Mouse (Mus musculus): ENCODE data around the gene Adamts15. TPM values are rescaled to one million over a fixed set of nuclear protein-coding genes. Genes with fewer than 3 reads are reported as not detected.
A peak's percentile ranks its signal among the peaks of the same experiment; 100 is the strongest.

Adamts15 gene
- total RNA-seq, 2 experiments from 2014 or later = 1.7 TPM

DNA sequence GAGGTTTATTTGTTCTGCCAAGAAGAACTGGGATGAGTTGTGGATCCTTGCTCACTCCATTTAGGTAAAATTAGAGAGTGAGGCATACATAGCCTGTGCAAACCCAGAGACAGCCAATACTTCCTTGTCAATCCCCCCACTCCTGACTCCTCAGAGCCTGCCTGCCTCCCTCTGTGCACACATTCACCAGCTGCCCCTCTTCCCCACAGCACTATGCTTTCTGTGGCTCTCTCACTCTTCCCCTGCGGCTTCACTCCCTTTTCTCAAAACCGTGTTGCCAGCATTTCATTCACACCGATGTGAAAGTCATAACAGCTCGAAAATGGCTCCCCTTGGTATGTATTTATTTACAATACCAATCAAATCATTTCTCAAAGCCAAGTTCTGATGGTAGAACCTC lies 10.1 kb upstream of the Adamts15 start:
- no peak for DNase-seq
- intact Hi-C loops (cut with DNase I) = loop anchor here (10.0 kb wide), 2 partner anchors 198 to 368 kb away; no protein-coding TSS in a partner anchor

DNA sequence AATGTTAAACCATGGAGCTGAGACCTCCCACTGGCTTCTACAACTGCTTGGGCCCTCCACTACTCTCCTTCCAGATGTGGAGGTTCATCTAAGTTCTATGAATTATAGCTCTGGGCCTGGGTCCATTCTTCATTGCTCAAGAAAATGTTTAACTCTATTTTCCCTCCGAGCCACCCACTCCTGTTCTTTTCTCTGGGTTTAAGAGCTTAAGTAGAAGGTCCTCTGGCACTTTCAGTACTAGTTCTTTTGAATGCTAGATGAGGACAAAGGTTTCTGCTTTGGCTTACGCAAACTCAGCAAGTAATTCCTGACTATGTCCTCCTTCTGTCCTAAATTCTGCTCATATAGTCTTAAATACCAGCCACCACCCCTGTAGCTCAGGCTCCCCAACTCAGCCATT lies 6.5 kb upstream of the Adamts15 start:
- intact Hi-C loops (cut with DNase I) = no loop called here
- DNase-seq = no peak

DNA sequence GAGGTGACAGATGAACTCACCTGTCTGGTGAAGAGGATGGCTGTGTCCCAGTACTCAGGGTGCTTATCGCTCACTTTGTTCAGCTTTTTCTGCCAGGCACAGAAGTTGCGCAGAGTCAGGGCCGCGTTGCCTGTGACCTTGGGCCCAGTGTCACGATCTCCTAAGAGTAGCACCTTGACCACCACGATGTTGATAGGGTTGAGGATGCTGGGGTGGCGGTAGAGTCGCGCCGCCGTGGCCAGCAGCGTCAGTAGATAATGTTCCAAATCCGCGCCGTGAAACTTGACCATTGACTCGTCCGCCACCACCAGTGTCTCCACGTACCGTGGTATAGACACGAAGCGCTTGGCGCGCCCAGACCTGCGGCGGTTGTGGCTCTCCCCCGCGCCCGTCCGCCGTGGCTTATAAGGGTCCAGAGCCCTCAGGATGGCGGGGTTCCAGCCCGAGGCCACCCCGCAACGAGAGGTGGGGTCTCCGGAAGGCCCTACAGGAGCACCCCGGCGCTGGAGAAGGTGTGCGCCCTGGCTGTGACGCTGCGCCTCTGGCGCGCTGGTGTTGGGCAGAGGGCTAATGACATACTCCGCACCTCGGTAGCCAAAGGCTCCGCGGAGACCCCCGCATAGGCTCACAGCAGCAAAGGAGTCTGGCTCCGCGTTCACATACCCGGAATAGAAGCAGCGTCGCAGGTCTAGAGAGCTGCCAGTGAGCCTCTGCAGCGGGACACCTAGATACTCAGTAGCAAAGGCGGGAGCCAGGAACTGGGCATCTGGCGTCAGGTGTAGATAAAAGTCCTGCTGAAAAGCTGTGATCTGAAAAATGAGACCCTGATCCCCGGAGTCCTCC lies 770 bp downstream of the Adamts15 start:
- intact Hi-C loops (cut with DNase I) = no loop called here
- DNase-seq = no peak

DNA sequence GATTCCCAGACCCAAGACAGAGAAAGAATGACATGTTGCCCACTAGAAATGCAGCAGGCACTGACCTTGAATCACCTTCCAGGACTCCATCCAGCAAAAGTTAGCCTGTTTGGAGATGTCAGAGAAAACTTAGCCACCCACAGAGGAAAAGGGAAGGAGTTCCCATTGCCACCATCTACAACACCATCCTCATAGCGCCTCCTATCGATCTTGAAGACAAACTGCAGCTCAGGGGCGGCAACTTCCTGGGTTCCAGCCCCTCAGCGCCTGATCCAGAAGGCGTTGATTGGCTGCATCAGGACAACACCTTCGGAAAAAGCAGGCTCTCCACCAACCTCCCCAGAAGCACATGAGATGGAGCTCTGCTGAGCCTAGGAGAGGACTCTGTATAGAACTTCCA lies 1.5 kb downstream of the Adamts15 start:
- intact Hi-C loops (cut with DNase I) = no loop called here

DNA sequence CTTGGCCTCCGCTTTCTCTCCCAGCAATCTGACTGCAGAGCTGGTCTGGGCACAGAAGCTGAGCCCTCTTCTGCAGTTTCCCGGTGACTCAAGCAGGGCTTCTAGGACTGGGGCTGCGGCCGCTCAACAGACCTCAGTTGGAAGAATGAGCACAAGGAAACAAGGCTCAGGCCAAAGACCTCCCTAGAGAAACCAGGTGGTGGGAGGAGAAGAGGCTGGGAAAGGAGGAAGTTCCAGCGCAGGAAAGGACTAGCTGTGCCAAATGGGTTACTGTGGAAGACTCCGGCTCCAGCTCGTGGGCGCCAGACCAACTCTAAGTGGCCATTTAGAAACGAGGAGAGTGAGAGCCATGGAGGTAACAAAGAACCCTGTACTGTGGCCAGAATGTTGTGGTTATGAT lies 2.6 kb downstream of the Adamts15 start:
- DNase-seq = peak; percentile 49 to 52
- intact Hi-C loops (cut with DNase I) = no loop called here

More for the DNA sequence above, 1.5 kb downstream of the Adamts15 start:
- peak; percentile 46 to 62 for DNase-seq

DNA sequence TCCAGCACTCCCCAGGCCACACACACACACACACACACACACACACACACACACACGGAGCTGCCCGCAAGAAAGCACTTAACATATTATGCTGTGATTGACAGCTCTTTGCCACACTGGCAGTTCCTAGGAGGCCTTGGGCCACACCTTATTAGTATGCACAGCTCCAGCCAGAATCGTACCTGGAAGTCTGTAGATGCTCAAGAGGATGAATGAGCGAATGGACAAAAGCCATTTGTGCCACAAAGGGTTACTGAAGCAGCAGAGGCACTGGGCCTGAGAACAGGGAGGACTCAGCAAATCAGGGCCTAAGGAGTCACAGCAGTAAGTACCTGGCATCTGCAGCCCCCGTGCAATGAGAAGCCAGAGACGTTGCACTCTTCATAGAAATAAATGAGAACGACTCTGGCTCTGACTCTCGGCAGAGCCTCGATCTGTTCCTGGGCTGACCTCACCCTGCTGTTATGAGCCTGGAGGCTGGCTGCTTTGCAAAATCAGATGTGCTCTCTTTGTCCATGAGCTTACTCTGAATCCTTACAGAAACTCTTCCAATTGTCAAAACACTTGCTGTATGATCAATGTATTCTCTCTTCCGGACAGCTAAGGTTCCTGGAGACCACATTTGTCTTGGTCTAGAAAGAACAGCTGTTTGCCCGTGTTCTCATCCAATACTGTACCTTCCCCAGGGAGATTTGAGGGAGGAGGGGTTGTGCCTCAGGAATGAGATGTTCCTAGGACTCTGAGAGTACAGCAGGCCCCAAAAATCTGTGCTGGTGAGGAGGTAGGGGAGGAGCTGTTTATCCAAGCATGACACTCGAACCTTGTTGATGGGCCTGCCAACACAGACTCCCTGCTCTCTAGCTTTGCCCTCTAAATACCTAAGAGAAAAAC lies 3.5 kb downstream of the Adamts15 start:
- DNase-seq = peak in 1 of 2 experiments; percentile 21
- intact Hi-C loops (cut with DNase I) = no loop called here

DNA sequence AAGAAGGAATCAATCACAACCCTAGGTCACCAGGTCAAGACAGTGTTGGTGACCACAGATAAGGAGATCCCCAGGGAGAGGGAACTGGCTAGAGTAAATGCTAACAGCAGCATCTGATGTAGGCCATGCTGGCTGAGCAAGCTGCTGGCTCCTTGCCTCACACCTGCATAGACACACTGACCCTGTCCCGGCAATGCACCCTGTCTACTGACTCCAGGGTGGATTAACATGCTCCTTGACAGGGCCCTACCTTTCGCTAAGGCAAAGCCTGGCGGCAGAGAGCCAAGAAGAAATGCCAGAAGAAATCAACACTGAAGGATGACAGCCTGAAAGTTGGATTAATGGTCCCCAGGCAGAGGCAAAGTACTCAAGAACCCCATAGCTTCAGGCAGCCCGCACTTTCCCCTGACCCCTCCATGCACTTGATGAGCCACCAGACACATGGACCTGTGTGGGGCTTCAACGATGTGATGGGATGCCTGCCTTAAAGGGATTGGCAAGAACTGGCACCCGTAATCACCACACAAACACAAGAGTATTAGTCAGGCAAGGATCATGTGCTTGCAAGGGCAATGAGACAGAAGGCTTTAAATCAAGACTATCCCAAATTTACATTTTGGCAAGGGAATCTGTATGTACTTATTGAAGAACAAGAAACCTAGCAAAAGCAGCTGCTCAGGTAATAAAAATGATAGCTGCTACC lies 5.8 kb downstream of the Adamts15 start:
- DNase-seq = no peak
- intact Hi-C loops (cut with DNase I) = no loop called here

DNA sequence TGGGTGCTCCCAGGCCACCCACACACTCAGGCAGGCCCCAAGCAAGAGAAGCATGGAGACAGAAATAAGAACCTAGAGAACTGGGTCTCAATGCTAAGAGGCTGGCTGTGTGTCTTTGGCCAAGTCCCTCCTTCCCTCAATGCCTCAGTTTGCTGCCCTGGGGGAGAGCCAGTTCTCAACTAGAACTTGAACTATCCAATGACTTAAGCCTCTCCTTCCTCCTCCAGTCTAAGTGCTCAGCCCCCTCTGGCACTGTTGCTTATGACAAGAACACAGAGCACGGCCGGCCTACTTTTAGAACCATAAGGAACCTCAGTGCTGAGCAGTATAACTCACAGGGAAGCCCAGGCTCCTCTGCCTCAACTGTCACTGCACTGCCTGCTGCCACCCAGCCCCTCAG lies 8.0 kb downstream of the Adamts15 start:
- intact Hi-C loops (cut with DNase I) = no loop called here
- no peak for DNase-seq

DNA sequence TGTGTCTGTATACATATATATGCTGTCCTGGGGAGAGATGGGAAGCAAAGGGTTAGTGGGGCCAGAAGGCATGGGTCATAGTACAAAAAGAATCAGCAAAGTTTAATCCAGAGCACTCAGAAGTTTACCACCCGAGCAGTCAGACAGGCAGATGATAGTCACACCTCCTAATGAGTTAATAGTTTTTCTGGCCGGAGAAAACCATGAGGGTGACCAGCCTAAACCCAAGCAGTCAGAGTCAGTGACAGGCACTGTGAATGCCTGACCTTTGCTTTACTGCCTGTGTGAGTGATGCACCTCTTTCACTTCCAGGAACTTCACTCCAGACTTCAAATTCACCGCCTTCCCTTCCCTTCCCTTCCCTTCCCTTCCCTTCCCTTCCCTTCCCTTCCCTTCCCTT lies 8.8 kb downstream of the Adamts15 start:
- intact Hi-C loops (cut with DNase I) = no loop called here
- no peak for DNase-seq

DNA sequence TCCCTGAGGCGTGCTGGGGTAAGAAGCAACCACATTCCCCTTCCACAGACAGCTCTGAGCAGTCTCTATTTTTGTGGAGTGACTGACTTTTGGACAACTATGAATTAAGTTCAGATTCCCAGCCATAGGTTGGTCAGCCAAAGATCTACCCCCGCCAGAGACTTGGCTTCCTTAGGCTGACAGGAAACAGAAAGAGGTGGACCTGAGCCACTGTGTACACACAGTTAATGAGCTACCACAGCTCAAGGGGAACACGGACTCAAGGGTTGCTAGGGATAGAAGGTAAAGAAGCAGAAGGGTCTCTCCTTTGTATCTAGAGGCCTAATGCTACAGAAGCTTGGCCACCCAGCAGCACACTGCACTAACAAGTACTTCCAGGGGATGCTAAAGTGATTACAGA lies 10.1 kb downstream of the Adamts15 start:
- no peak for DNase-seq
- intact Hi-C loops (cut with DNase I) = no loop called here

DNA sequence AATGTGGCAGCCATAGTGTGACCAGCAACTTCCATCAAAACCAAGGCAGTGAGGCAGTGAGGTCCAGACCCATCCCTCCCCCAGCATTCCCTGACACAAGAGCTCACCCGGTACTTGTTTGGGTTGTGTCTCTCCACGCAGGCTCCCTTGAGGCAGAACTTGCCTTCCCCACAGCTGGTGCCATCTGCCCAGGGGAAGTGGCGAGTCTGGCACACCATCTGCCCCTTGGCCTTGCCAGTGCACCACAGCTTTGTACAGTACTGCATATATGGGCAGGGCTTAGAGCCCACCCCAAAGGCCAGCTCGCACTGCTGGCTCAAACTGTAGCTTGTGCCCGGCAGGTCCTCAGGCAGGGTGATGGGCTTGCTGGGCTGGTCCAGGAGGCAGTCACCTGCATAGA lies 11.8 kb downstream of the Adamts15 start:
- no peak for DNase-seq
- intact Hi-C loops (cut with DNase I) = no loop called here

DNA sequence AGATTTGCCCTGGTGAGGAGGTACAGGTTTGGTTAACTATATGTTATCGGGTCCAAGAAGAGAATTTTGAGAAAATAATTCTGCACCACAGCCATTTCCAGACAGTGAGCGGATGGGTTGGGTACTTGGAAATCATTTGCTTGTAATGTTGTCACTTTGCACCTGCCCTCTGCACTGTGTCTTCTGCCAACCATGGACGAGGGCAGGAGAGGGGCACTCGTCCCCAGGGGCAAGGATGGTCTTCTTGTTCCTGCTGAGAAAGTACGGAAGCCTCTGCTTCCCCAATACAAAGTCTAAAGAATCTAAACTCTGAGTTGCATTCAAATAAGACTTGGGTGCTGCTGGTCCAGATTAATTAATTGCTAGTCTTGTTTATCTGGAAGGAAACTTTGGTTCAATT lies 13.3 kb downstream of the Adamts15 start:
- intact Hi-C loops (cut with DNase I) = no loop called here
- no peak for DNase-seq

DNA sequence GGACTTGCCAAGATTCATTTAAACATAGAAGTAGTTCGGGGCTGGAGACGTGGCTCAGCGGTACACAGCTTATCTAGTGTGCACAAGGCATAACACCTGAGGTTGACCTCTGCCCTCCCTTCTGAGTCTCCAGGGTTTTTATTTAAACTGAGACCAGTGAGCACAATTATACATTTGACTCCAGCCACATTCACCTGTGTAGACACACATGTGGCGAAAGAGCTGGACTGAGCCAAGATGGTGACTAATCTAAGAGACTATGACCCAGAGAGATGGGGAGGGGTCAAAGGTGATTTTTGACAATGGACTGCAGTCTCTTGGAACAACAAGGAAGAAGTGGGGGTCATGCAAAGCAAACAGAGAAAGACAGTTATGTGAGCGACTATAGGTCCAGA lies 14.0 kb downstream of the Adamts15 start:
- no peak for DNase-seq

DNA sequence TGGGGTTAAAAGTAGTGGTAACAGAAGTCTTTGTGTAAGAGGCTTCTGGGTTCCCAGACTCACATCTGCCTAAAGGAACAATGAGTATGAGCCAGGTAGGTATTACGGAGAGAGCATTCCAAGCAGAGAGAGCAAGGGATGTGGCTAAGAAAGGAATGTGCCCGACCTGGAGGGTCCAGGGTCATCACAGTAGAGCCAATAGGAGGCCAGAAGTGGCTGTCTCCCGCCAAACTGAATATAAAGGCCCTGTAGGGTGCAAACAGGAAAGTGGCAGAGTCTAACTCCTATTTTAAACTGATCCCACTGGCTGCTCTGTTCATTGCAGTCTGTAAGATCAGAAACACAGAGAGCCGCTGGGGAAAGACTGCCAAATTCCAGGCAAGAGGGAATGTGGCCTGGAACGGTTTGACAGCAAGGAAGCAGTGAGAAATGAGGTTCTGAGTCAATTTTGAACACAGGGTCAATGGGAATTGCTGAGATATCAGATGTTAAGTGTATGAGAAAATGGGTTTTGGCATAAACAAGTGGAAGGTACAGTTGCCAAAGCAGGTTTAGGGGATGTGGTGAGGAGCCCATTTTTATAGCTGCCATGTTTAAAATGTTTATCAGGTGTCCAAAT lies 14.5 kb downstream of the Adamts15 start:
- no peak for DNase-seq
- intact Hi-C loops (cut with DNase I) = no loop called here

More for the DNA sequence above, 14.0 kb downstream of the Adamts15 start:
- intact Hi-C loops (cut with DNase I) = no loop called here

DNA sequence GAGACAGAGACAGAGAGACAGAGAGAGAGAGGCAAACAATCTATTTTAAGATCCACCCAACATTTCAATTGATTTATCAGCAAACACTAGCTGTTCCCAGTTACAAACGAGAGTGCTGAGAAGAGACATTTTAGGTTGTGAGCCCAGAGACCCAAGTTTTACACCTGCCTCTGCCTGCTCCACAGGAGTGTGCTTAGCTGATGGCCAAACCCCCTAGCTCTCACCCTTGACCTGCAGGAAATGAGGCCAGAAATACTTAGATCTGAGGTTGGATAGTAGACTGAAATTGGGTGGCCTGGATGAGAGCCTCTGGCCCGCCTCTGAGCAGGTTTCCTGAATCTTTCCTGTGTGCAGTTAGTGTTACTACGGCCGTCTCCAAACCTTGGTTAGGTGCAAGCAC lies 15.8 kb downstream of the Adamts15 start:
- DNase-seq = no peak
- intact Hi-C loops (cut with DNase I) = no loop called here

DNA sequence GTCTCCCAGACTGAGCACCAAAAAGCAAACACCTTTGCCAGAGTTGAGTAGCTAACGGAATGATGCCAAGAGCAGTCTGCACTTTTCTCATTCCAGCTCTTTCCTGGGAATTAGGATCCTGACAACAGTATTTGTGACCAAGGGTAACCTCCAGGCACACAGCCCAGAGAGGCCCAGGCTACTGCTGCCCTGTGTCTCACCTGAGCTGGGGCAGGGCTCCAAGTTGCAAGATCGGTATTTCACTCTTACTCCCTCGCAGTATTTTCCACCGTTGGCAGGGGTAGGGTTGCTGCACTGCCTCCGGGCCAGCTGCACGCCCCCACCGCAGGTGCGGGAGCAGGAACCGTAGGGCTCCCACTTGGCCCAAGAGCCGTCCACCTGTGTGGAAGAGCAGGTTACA lies 16.4 kb downstream of the Adamts15 start:
- intact Hi-C loops (cut with DNase I) = no loop called here
- no peak for DNase-seq

DNA sequence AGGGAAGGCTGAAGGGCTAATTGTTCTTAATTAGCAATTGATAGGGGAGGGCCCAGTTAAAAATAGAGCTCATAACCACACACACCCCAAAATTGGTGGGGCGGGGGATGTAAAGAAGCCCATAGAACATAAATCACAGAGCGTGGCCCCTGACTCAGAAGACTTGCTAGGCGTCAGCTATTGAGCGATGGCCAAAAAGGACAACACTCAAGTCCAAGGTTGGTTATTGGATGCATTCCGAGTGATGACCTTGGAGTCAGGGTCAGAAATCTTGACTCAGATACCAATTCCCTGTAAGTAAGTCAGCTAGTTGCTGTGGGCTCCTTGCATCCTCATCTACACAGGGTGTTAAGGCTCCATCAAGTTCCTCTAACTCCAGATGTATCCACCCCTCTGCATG lies 19.0 kb downstream of the Adamts15 start:
- intact Hi-C loops (cut with DNase I) = no loop called here
- DNase-seq = no peak

DNA sequence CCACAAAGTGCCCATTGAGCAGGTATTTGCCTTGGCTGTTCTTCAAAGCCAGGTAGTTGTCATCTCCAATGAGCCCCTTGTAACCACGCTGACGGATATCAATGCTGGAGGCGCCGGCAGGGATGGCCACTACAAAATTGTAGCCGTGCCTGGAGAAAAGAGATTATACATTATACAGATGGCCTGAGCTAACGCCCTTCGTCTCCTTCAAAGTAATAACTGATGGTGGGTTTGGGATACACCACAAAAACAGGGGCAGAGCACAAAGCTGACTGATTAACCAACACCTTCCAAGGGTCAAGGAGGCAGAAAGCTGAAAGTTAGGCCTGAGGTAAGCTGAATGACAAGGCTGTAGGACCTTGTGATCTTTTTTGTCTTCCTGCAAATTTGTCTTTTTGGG lies 19.6 kb downstream of the Adamts15 start:
- intact Hi-C loops (cut with DNase I) = no loop called here
- no peak for DNase-seq

DNA sequence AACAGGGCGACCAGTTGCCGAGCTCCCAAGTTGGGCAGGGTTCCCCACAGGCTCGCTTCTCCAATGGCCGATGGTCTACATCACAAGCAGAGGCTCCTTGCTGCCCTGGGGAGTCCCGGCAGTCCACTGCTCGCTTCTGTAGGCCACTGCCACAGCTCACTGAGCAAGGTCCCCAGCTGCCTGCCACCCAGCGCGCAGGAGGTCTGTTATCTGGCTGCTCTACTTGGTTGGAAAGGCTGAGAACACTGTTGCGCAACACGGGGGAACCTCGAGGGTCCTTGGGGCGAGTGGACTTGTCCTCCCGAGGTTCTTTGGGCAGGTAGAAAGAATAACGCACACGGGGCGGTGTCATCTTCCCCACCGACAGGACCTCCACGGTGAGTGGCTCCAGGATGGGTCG lies 20.1 kb downstream of the Adamts15 start:
- intact Hi-C loops (cut with DNase I) = no loop called here
- no peak for DNase-seq

DNA sequence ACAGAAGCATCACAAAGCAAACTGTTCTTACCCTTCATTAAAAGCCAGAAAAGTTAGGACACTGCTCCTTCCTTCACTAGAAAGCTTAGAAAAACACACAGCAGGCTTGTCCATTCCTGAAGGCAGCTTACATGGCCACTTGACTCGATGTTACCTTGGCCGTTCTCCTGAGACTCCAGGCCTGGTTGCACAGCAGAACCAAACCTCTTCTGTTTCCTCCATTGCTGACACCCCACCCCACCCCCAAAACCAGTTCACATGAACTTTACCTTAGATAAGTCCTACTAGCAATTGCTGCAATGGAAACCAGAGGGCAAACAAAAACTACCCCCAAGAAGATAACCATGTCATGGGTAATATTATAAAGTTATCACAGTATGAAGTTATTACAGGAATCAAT lies 25.1 kb downstream of the Adamts15 start:
- no peak for DNase-seq
- intact Hi-C loops (cut with DNase I) = no loop called here

DNA sequence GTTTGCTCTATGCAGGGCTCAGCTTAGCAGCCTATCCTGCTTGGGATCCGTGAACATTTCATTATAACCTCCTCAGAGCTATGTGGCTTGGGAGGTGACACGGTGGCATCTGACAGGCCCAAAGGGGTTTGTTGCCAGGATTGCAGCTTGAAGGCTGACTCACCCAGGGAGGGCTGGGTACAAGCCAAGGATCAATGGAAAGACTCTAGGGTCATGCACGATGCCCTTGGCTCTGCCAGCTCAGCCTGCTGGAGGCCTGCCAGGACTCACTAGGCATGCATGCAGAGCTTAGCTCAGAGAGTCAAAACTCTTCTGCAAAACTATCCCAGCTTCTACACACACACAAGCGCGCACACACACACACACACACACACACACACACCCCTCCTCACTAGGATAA lies 25.5 kb downstream of the Adamts15 start:
- peak; percentile 42 to 74 for DNase-seq
- intact Hi-C loops (cut with DNase I) = no loop called here

Measured in gastrocnemius, postnatal 36 days (tissue).